Mouse (Mus musculus) stomach, embryonic 14.5 days (tissue): ENCODE measurements around the gene Ptpn5. TPM values are rescaled to one million over a fixed set of nuclear protein-coding genes. Genes with fewer than 3 reads are reported as not detected.

ENCODE experiments used
- ATAC-seq: fragments of 200-750 bp; cut with Nextera tagmentation; 2 replicates; pipeline ENCODE4 v1.8.0; 2017; ENCODE audit warnings: low read depth, moderate TSS enrichment; ENCODE audit not compliant: insufficient number of reproducible peaks, insufficient read depth, low FRiP score
- H3K27ac ChIP-seq: fragments of 300-500 bp; sonication (generic); 2 replicates; pipeline ENCODE4 v1.5.1; 2014; ENCODE audit warnings: mild to moderate bottlenecking, low read length, moderate library complexity, mixed read lengths
- H3K27me3 ChIP-seq: fragments of 300-500 bp; sonication (generic); 2 replicates; pipeline ENCODE4 v1.6.1; 2014; ENCODE audit warnings: low read length, control low read depth, mixed read lengths; ENCODE audit not compliant: control insufficient read depth, insufficient read depth
- H3K36me3 ChIP-seq: fragments of 300-500 bp; sonication (generic); 2 replicates; pipeline ENCODE4 v1.6.1; 2014; ENCODE audit warnings: mild to moderate bottlenecking, control low read depth, low read length, moderate library complexity, mixed read lengths; ENCODE audit not compliant: control insufficient read depth, insufficient read depth
- H3K4me1 ChIP-seq: fragments of 300-500 bp; sonication (generic); 2 replicates; pipeline ENCODE4 v1.6.1; 2014; ENCODE audit warnings: low read length, control low read depth, mixed read lengths; ENCODE audit not compliant: control insufficient read depth, insufficient read depth
- H3K4me2 ChIP-seq: fragments of 300-500 bp; sonication (generic); replicated peaks from 2 replicates; pipeline ENCODE4 v1.6.1; 2014; ENCODE audit warnings: low read depth, low read length, control low read depth
- H3K4me3 ChIP-seq: fragments of 300-500 bp; sonication (generic); 2 replicates; pipeline ENCODE4 v1.5.1; 2014; ENCODE audit warnings: low read depth, low read length, control low read depth
- H3K9ac ChIP-seq: fragments of 300-500 bp; sonication (generic); replicated peaks from 2 replicates; pipeline ENCODE4 v1.6.1; 2014; ENCODE audit warnings: low read depth, mild to moderate bottlenecking, control low read depth, low read length, moderate library complexity, mixed read lengths
- H3K9me3 ChIP-seq: fragments of 300-500 bp; sonication (generic); 2 replicates; pipeline ENCODE4 v1.6.1; 2016; ENCODE audit warnings: low read depth, low read length, control low read depth; ENCODE audit not compliant: control insufficient read depth
- WGBS: fragments of 180-500 bp; shearing (Covaris S2); extraction: QIAGEN DNeasy Blood & Tissue Kit; methylation state at CpG from one replicate; pipeline ENCODE4 v1.1.7; 2014; 5-methylcytosine and 5-hydroxymethylcytosine counted together
- polyA plus RNA-seq: library from polyadenylated mRNA; unstranded; fragments of >200 nt; fragmentation: Nextera tagmentation; extraction: Ambion mirVana; gene quantifications from 2 replicates; pipeline ENCODE4 v1.2.1, GENCODE M21; 2014

The Ptpn5 gene
- polyA plus RNA-seq, 1 experiment from 2014 or later, result 2.2 TPM

DNA sequence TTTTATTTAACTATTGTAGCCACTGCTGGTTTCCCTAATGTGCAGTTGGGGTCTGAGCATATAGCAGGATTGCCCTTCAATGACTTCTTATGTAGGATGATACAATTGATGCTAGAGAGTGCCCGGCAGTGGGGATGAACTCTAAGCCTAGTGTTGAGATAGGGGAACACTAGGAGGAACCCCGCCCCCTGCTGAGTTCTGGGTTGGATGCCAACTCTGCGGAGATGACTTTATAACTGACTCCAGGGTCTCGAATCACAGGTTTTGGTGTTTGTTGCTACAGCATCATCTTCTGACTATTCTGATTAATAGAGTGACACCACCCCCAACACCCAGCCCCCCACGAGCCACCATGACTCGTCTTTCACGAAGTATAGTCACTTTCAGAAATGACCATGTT is 14.8 kb upstream of the Ptpn5 start:
- Histone ChIP-seq H3K9me3 (no peaks in the 10 kb centered on the region), H3K9ac (no peak overlapping the region), H3K27ac (no peak overlapping the region), H3K27me3 (no peaks in the 10 kb centered on the region), H3K4me3 (no peak overlapping the region), H3K36me3 (no peaks in the 10 kb centered on the region), H3K4me2 (no peak overlapping the region), H3K4me1 (no peaks in the 10 kb centered on the region)
- no peak for ATAC-seq
- WGBS, result 81% methylated on average over 7 of the region's 7 CpGs

DNA sequence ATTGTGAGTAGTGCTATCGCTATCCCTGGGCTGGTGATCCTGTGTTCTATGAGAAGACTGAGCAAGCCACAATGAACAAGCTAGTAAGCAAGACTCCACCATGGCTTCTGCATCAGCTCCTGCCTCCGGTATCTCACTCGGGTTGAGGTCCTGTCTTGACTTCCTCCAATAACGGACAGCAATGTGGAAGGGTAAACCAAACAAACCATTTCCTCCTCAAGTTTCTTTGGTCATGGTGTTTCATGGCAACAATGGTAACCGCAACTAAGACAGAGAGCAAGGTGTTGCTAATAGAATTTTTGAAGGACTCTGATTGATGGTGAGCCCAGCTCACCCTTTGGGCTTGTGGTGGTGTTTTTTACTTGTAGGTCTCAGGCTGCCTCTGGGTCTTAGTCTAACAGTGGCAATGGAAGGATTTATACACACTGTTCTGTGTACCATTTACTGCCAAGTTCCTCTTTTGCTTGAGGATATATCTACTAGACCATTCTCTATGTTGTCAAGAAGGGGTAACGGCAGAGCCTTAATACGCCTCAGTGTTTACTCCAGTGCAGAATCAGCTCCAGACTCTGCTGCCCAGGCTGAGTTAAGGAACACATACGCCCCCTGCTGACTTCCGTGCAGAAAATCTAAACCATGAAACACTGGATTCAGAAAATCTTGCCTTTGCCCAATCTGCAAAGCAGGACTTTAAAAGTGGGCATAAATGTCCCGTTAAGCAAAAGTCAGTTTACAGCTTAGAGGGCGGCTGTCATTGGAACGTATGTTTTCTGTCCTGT is 12.7 kb upstream of the Ptpn5 start:
- H3K4me1 ChIP-seq, result no peaks in the 10 kb centered on the region
- H3K4me3 ChIP-seq, result no peak overlapping the region
- no peak for ATAC-seq
- H3K27ac ChIP-seq, result no peak overlapping the region
- H3K9ac ChIP-seq, result no peak overlapping the region
- 54% methylated on average over 12 of the region's 12 CpGs for WGBS
- no peaks in the 10 kb centered on the region for H3K36me3 ChIP-seq
- H3K9me3 ChIP-seq, result no peaks in the 10 kb centered on the region
- H3K27me3 ChIP-seq, result no peaks in the 10 kb centered on the region
- no peak overlapping the region for H3K4me2 ChIP-seq

DNA sequence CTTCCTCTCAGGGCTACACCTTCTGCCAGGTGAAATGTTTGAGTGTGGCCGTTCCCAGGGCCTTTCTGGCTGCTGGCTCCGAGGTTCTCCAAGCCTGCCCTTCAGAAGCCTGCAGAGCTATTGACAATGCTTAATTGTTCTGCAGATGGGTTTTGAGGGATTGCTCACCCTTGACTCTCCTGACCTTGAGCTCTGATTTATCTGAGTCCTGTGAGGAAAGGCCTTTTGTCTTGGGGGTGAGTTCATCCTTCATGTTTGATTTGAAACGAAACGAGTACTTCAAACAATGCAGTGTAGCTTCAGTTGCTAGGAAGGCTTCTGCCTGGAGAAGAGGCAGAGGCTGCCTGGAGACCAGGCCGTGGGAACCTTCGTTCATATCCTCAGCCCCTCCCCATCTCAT is 10.8 kb upstream of the Ptpn5 start:
- no peak overlapping the region for H3K27ac ChIP-seq
- ATAC-seq, result no peak
- no peak overlapping the region for H3K9ac ChIP-seq
- 21% methylated on average over 6 of the region's 6 CpGs for WGBS
- H3K4me2 ChIP-seq, result no peak overlapping the region
- H3K9me3 ChIP-seq, result no peaks in the 10 kb centered on the region
- no peaks in the 10 kb centered on the region for H3K4me1 ChIP-seq
- H3K27me3 ChIP-seq, result no peaks in the 10 kb centered on the region
- no peaks in the 10 kb centered on the region for H3K36me3 ChIP-seq
- no peak overlapping the region for H3K4me3 ChIP-seq

DNA sequence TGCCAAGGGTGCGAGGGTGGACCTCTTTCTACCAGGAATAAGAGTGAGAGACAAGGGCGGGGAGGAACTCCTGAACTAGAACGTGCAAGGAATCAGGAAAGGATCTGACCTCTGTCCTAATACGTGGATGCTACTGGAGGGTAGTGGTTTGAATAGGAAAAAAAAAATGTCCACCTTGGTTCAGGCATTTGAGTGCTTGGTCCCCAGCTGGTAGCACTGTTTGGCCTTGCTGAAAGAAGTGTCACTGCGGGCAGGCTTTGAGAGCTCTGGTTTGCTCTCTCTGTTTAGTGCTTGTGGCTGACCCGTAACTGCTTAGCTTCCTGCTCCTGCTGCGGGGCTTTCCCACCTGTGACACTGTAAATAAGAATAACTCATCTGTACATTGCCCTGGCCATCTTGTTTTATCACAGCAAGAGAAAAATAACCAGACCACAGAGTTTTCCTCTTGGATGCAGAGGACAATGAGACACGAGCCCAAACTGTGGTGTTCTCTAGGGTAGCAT is 6.4 kb upstream of the Ptpn5 start:
- no peak overlapping the region for H3K4me3 ChIP-seq
- no peak overlapping the region for H3K4me2 ChIP-seq
- H3K36me3 ChIP-seq, result no peaks in the 10 kb centered on the region
- H3K27ac ChIP-seq, result no peak overlapping the region
- no peak overlapping the region for H3K9ac ChIP-seq
- no peaks in the 10 kb centered on the region for H3K27me3 ChIP-seq
- H3K9me3 ChIP-seq, result no peaks in the 10 kb centered on the region
- WGBS, result 78% methylated on average over 8 of the region's 8 CpGs
- no peak for ATAC-seq
- no peaks in the 10 kb centered on the region for H3K4me1 ChIP-seq

GRCm38 (mm10) chr7:47134570-47134969 is 1.1 kb upstream of the Ptpn5 start:
- H3K4me2 ChIP-seq, result no peak overlapping the region
- no peak overlapping the region for H3K27ac ChIP-seq
- H3K9ac ChIP-seq, result no peak overlapping the region
- H3K9me3 ChIP-seq, result no peaks in the 10 kb centered on the region
- no peaks in the 10 kb centered on the region for H3K36me3 ChIP-seq
- H3K27me3 ChIP-seq, result peaks cover 30% of the 10 kb centered on the region
- WGBS, result 36% methylated on average over 5 of the region's 5 CpGs
- no peak overlapping the region for H3K4me3 ChIP-seq
- peaks cover 4% of the 10 kb centered on the region for H3K4me1 ChIP-seq
- ATAC-seq, result no peak

- H3K27me3 ChIP-seq, result peaks cover 30% of the 10 kb centered on the region
- WGBS, result 1% methylated on average over 10 of the region's 10 CpGs
- H3K4me3 ChIP-seq, result peak overlapping the region; percentile 56
- no peaks in the 10 kb centered on the region for H3K9me3 ChIP-seq
- peaks cover 4% of the 10 kb centered on the region for H3K4me1 ChIP-seq
- H3K4me2 ChIP-seq, result peak overlapping the region; percentile 95
- no peak overlapping the region for H3K27ac ChIP-seq
- H3K36me3 ChIP-seq, result no peaks in the 10 kb centered on the region
- no peak for ATAC-seq
- H3K9ac ChIP-seq, result peak overlapping the region; percentile 26; the same call in 1 of the 2 replicates
These were observed 588 bp downstream of the Ptpn5 start for GRCm38 (mm10) chr7:47132931-47133260.

- H3K27ac ChIP-seq, result no peak overlapping the region
- under 1% methylated on average over 65 of the region's 65 CpGs for WGBS
- peak overlapping the region; percentile 26; the same call in 1 of the 2 replicates for H3K9ac ChIP-seq
- H3K9me3 ChIP-seq, result no peaks in the 10 kb centered on the region
- H3K36me3 ChIP-seq, result no peaks in the 10 kb centered on the region
- peaks cover 4% of the 10 kb centered on the region for H3K4me1 ChIP-seq
- H3K4me3 ChIP-seq, result peak overlapping the region; percentile 56
- peak overlapping the region; percentile 95 for H3K4me2 ChIP-seq
- ATAC-seq, result peak; percentile 57; the same call in 1 of the 2 replicates
- peaks cover 30% of the 10 kb centered on the region for H3K27me3 ChIP-seq
These were observed 1.1 kb downstream of the Ptpn5 start for GRCm38 (mm10) chr7:47132180-47132930.

DNA sequence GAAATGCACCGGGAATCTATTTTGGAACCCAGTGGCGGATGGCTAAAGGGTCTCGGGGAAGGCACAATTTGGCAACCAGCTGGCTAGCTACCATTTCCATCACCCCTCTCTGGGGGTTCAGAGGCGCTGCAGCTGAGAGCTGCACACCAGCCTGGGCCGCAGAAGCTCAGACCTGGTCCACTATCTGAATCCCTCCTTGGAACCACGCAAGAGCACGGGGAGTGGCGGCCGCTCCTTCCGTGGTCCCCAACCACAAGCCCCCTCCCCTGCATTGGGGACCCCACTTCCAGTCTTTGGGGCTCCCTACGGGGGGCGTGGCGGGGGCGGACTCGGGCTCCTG is 1.7 kb downstream of the Ptpn5 start:
- WGBS, result under 1% methylated on average over 15 of the region's 15 CpGs
- H3K27ac ChIP-seq, result no peak overlapping the region
- peaks cover 30% of the 10 kb centered on the region for H3K27me3 ChIP-seq
- no peaks in the 10 kb centered on the region for H3K9me3 ChIP-seq
- peak overlapping the region; percentile 95 for H3K4me2 ChIP-seq
- peak overlapping the region; percentile 56 for H3K4me3 ChIP-seq
- peaks cover 4% of the 10 kb centered on the region for H3K4me1 ChIP-seq
- no peaks in the 10 kb centered on the region for H3K36me3 ChIP-seq
- ATAC-seq, result no peak
- H3K9ac ChIP-seq, result peak overlapping the region; percentile 26; the same call in 1 of the 2 replicates
